Mouse (Mus musculus) retina, embryonic 14.5 days (tissue): Measurements from ENCODE around the gene Tor1aip2.
"Not testable (repeated sequence)": the region's sequence is repeated elsewhere in the genome, so short reads cannot be mapped to it uniquely, and the experiment has no call there.

ENCODE experiments used
- DNase-seq: peaks from one replicate; pipeline ENCODE4 v3.0.0-alpha.2; 2015; ENCODE audit warnings: low spot score

Gene Tor1aip2

DNA sequence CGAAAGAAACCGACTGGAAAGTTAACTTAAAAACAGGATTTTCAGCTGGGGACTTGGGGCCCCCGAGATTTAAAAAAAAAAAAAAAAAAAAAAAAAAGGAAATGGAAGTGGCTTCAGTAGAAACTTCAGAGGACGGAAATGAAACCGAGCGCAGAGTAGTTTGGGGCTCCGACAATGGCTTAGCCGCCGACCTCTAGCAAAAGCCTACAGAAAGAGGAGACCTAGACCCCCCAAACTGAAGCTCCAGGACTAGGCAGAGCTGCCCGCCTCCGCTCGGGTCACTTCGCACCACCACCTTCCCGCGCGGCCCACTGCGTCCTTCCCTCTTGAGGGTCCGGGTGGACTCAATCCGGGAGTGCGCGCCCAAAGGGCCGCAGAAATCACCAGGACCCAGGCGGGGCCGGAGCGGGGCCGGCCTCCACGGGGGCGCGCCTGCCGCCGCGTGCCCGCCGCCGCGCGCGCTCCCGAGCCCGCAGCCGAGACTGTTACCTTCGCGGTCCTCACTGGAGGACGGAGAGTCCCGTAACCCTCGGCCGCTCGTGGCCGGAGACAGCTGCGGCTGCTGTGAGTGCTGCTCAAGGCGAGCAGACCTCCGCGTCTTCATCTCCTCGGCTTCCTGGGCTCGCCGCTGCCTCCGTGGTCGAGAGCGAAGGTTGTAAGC, at the start of gene Tor1aip2:
Gene Tor1aip2 (plus strand): TSS at position 135 of the 661 bp plus-strand sequence.
- peak; percentile 85 for DNase-seq

DNA sequence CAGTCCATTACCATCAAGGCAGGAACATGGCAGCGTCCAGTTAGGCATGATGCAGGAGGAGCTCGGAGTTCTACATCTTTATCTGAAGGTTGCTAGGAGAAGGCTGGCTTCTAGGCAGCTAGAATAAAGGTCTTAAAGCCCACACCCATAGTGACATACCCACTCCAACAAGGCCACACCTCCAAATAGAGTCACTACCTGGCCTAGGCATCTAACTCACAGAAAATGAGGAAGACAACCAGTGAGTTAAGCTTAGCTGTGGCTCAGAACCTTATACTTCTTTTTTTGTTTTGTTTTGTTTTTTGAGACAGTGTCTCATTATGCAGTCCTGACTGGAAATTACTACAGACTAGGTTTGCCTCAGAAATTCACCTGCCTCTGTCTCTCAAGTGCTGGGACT, 47.6 kb upstream of the Tor1aip2 start:
- DNase-seq, result no peak

- peak; percentile 71 for DNase-seq
Measured at GRCm38 (mm10) chr1:155989387-155989786, 45.8 kb upstream of the Tor1aip2 start.

- no peak for DNase-seq
Measured at GRCm38 (mm10) chr1:155990391-155990790, 44.8 kb upstream of the Tor1aip2 start.

- DNase-seq, result no peak
Measured at GRCm38 (mm10) chr1:155994524-155994923, 40.7 kb upstream of the Tor1aip2 start.

- DNase-seq, result no peak
Measured at GRCm38 (mm10) chr1:155995612-155996011, 39.6 kb upstream of the Tor1aip2 start.

DNA sequence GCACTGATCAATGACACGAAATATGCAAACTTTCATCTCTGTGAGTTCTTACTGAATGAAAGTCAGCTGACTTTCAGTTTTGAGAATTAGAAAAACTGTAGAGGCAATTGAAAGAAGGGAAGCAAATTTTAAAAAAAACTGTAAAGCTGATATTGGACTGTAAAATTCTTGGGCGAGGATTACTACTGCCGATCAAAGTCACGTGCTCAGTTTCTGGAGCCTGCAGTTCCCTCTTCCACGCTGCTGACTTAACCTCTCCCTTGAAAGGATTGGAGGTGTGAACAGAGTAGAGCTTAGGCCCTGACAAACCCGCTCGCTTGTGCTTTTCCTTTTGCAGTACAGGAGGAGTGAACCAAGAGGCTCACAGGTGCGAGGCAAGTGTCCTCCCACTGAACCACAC, 32.8 kb upstream of the Tor1aip2 start:
- no peak for DNase-seq

DNA sequence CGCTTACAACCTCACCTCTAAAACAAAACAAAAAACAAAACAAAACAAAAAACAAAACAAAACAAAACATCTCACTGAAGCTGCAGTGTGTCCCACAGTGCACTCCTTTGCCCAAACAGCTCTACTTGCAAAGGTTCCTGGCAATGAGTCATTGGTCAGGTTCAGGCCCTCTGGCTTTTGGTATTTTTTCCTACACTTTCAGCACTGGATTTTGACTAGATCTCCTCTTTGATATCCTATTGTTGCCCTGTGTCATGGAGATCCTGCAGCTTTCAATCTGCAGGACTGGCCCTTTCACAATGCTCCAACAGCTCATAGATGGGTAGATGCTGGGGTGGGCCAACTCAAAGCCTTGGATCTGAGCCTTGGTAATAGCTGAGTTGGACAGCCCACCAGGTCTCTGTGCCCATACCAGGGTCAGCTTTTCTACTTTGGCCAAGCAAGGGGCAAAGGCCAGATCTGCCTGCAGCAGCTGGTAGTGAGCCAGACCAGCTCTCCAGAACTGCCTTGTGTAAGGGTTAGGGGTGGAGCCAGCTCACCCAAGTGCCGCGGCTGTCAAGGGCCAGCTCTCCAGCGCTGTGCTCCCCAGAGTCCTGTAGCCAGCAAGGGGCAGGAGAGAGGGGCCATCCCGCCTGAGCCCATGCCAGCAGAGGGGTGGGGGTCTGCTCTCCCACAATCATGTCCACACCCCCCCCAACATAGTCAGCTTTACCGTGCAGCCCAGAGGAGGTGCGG, 31.8 kb upstream of the Tor1aip2 start:
- DNase-seq, result no peak

DNA sequence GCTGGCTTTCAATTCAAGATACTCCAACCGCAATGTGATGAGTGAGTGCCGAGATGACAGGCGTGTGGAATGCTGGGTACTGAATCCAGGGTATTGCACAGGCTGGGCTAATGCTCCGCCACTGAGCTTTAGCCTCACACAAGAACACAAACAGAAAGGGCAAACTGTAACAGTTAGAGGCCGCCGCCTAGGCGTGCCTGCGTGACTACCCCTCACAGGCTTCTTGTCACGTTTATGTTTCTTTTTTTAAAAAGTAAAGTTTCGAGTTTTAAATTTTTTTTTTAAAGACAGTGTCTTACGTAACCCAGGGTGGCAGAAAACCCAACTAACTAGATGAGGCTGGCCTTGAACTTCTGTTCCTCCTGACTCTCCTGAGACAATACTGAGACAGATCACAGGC, 29.3 kb upstream of the Tor1aip2 start:
- no peak for DNase-seq

DNA sequence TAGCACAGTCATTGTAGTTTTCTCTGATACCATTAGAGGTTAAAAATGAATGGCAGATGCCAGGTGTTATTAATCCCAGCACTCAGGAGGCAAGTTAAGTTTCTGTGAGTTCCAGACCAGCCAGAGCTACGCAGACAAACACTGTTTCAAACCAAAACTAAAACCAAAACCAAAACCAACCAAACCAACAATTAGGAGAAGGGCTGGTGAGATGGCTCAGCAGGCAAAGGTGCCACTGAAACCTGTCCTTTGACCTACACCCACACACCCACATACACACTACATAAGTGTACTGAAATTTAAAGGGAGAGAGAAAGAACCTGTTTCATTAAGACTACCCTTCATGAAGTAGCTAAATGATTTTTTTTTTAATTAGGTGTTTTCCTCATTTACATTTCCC, 26.2 kb upstream of the Tor1aip2 start:
- DNase-seq, result no peak

- DNase-seq, result no peak
Measured at GRCm38 (mm10) chr1:156019800-156020199, 15.4 kb upstream of the Tor1aip2 start.

GRCm38 (mm10) chr1:156020402-156020801, 14.8 kb upstream of the Tor1aip2 start:
- no peak for DNase-seq

DNA sequence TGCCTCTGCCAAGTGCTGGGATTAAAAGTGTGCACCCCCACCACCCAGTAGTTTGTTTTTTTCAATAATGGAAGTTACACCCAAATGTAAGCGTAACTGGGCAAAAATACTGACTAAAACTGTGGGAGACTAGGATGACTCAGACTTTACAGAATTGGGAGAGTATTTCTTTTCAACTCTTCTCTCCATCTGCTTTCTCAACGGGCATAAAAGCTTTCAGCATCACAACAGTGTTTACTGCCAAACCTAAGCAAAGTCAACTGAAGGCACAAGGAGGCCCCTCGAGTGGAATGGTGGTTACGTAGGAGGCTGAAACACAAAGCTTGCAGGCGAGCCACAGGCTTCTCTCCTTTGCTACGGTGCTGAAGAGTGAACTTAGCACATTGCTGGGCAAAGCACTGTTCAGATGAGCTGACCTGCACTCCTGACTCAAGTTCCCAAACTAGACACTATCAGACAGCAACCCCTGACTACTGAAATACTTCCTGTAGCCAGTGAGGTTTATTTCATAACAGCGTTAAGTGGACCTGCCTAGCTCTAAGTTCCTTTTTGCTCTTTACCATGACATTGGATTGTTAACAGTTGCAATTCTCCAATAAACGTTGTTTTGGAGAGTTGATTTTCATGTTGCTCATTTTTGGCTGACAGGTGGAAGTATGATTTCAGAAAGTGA, 10.2 kb upstream of the Tor1aip2 start:
- no peak for DNase-seq

DNA sequence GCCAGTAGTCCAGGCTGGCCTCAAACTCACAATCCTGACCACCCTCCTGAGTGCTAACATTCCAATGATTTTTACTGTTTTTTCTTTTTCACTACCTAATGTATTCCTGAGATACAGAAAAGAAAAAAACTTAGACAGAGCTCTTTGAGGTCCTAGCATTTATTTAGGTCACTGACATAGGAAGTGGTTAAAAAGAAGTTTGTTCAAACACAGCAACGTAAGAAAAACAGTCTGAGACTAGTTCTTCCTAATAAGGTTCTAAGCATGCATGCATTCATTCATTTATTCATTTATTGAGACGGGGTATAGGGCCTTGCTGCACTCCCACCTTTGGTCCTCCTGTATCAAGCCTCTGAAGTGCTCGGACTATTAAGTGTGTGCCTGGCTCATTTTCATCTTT, 7.4 kb upstream of the Tor1aip2 start:
- DNase-seq, result no peak

GRCm38 (mm10) chr1:156028340-156028975, 6.7 kb upstream of the Tor1aip2 start:
- DNase-seq, result no peak

DNA sequence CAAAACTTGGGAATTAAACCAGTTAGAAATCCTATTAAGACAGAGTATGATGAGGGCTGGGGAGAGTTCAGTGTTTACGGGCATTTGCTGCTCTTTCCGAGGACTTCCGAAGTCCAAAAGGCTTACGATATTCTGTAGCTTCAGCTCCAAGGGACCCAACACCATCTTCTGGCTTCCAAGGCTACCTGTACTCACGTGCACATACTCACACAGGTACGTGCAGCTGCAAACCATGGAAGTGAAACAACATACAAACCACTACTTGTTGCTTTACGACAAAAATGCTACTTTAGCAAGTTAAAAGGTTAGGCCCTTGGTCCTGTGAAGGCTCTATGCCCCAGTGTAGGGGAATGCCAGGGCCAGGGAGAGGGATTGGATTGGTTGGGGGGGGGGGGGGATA, 1.3 kb upstream of the Tor1aip2 start:
- no peak for DNase-seq

DNA sequence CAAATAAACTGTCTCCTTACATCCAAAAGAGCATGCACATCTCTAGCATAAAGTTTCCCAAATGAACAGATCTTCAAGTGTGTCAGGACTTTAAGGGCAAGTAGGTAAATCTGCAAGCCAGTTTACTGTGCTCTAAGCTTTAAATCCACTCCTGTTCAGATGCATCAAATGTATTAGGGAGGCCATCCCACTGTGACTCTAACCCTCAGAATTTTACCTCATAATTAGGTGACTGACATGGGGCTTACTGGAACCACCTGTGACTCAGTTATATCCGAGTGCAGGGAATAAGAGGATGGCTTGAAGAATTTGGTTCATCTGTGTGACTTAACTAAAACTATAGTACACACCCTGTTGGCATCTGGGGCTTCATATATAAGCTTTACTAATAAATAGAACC, 542 bp upstream of the Tor1aip2 start:
- peak; percentile 5 for DNase-seq

DNA sequence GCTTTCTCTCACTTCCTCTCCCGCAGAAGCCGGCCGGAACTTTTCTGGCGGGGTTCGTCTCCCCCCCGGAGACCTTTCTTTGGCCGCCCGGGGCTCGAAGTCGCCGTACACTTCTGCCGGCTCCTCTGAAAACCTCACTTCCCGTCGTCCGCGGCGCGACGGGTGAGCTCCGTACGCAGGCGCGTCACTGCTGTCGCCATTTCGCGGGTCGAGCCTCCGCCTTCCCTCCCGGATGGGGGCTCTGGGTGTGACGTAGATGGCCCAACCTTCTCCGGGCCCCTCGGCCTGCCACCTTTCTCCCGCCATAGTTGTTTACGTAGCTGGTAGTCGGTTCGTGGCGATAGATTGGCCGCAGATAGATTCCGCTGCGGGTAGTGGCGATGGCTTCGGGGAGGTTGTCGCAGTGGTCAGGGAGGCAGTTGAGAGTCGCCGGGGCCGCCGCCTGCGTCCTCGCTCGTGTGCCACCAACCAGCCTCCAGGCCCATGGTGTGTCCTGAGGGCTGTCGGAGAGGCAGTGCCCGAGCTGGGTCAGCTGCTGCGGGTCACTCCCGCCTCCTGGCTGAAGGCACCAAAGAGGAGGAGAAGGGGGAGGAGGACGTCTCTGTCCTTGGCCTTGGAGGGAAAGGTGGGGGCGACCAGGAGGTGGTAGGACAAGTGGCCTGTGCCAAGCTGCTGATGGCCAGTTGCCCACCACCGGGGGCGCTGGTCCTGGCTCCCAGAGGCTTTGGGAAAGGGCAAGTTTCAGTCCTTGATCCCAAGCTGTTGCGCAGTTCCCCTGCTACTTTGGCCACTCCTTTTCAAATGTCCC, 931 bp downstream of the Tor1aip2 start, which contains the start of gene Tor1aip1:
Gene Tor1aip1 (minus strand): TSS at position 551 of the 808 bp plus-strand sequence.
- peak; percentile 96 for DNase-seq

GRCm38 (mm10) chr1:156037144-156037583, 2.0 kb downstream of the Tor1aip2 start:
- DNase-seq, result no peak

GRCm38 (mm10) chr1:156039989-156040388, 4.8 kb downstream of the Tor1aip2 start:
- DNase-seq, result not testable (repeated sequence)

- peak; percentile 96 for DNase-seq
Measured at GRCm38 (mm10) chr1:156040731-156041401, 5.7 kb downstream of the Tor1aip2 start.
